Mouse (Mus musculus): Measurements from ENCODE around the gene Ero1lb. TPM values are rescaled to one million over a fixed set of nuclear protein-coding genes. Genes with fewer than 3 reads are reported as not detected.

The Ero1lb gene
- polyA plus RNA-seq, 1 experiment from 2014 or later: 13.7 TPM

DNA sequence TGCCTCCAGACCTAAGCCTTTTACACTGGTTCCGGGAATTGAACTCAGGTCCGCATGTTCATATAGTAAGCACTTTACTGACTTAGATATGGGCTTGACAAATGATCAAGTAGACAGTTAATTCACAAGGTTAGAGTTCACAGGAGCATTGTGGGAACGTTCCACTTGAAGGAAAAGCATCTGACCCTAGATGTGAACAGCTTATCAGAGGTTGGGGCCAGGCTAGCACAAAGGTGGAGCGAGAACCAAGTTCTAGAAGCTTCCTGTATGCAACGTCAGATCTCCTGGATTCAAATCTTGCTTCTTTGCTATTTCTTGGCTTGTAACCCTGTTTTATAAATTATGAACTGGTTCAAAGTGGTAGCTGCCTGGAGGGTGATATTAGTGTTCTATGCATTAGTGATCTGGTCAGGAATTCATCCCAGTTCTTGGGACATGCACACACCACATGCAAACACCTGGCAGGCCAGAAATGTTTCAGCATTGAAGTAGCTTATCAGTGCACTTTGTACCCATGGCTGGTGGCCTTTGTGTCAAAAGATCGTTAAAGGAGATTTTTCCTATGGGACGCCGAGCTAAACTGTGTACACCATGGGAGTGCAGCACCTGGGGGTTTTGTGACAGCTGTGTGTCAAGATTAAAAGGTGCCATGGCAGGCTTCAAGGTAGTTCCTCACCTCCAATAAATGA is 21.6 kb upstream of the Ero1lb start:
- Histone ChIP-seq H3K9ac (replicated peaks) (no peak overlapping the region), H3K36me3 (no peaks in the 10 kb centered on the region), H3K27ac (replicated peaks) (no peak overlapping the region), H3K27me3 (peaks cover 16% of the 10 kb centered on the region), H3K4me3 (no peak overlapping the region), H3K9me3 (no peaks in the 10 kb centered on the region), H3K4me2 (replicated peaks) (no peak overlapping the region), H3K4me1 (peaks cover 14% of the 10 kb centered on the region)
- WGBS: 91% methylated on average over 8 of the region's 8 CpGs
- ATAC-seq (ENCODE audit: low FRiP score, low read depth): no peak

DNA sequence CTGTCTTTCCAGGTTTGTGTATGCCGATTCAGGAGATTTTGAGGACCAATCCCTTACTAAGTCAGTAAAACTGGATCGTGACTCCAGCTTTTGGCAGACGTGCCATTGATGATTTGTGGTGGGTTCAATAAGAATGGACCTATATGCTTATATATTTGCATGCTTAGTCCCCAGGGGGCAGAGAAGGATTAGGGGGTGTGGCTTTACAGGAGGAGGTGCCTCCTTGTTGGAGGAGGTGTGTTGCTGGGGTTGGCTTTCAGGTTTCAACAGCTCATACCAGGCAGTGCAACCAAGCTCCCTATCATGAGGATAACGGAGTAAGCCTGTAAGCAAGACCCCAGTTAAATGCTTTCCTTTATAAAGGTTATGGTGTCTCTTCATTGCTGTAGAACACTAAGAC is 11.5 kb upstream of the Ero1lb start:
- H3K4me3 ChIP-seq: no peak overlapping the region
- no peaks in the 10 kb centered on the region for H3K9me3 ChIP-seq
- WGBS: 65% methylated on average over 4 of the region's 4 CpGs
- H3K27ac ChIP-seq (replicated peaks): no peak overlapping the region
- ATAC-seq (ENCODE audit: low FRiP score, low read depth): no peak
- no peaks in the 10 kb centered on the region for H3K36me3 ChIP-seq
- no peak overlapping the region for H3K9ac ChIP-seq (replicated peaks)
- H3K4me1 ChIP-seq: no peaks in the 10 kb centered on the region
- H3K4me2 ChIP-seq (replicated peaks): no peak overlapping the region
- peaks cover 48% of the 10 kb centered on the region for H3K27me3 ChIP-seq

DNA sequence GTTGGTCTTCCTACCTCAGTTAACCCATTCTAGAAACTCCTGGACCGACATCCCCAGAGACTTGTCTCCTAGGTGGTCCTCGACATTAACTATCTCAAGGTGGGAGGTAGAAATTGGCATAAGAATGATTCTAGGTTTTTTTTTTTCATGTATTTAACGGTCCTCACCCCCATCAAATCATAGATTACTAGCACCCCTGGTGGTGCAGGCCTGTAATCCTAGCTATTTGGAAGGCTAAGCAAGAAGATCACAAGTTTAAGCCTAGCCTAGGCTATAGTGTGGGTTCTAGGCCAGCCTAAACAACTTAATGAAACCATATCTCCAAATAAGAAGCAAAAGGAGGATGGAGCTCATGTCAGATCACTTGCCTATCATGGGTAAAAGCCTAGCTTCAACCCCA is 6.6 kb upstream of the Ero1lb start:
- Histone ChIP-seq H3K4me2 (replicated peaks) (no peak overlapping the region), H3K27ac (replicated peaks) (no peak overlapping the region), H3K4me3 (no peak overlapping the region), H3K36me3 (no peaks in the 10 kb centered on the region), H3K27me3 (peaks cover 50% of the 10 kb centered on the region), H3K4me1 (no peaks in the 10 kb centered on the region), H3K9me3 (no peaks in the 10 kb centered on the region), H3K9ac (replicated peaks) (no peak overlapping the region)
- WGBS: 35% methylated on average over 3 of the region's 3 CpGs
- no peak for ATAC-seq (ENCODE audit: low FRiP score, low read depth)

DNA sequence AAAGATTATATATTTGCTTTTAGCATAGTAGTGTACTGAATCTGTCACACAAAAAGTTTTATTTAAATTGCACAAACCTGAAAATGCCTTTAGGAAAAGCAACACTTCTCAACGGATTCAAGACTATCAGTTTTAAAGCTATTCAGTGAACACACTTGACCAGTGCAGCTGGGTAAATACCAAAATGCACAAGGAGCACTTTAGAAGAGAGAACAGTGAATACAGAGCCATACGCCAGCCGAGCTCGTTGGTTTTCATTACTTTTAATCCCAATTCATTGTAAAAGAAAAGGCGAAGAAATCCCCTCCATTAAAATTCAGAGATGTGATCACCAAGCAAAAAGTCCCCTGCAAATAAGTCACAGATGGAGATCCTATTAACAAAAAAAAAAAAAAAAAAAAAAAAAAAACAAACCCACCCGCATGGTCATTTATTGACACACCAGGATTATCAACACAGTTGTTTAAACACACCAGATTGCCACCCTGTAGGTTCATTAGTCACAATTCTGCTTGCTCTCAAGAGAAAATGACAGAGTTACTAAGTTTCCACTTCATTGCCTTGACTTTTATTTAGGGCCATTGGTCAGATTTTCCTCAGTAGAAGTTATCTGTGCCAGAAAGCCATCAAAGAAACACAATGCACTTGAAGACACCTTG is 6.1 kb upstream of the Ero1lb start:
- ATAC-seq (ENCODE audit: low FRiP score, low read depth): peak; percentile 63
- Histone ChIP-seq H3K4me2 (replicated peaks) (no peak overlapping the region), H3K4me1 (no peaks in the 10 kb centered on the region), H3K9ac (replicated peaks) (no peak overlapping the region), H3K36me3 (no peaks in the 10 kb centered on the region), H3K27me3 (peaks cover 52% of the 10 kb centered on the region), H3K4me3 (no peak overlapping the region), H3K27ac (replicated peaks) (no peak overlapping the region), H3K9me3 (no peaks in the 10 kb centered on the region)
- 13% methylated on average over 6 of the region's 6 CpGs for WGBS

DNA sequence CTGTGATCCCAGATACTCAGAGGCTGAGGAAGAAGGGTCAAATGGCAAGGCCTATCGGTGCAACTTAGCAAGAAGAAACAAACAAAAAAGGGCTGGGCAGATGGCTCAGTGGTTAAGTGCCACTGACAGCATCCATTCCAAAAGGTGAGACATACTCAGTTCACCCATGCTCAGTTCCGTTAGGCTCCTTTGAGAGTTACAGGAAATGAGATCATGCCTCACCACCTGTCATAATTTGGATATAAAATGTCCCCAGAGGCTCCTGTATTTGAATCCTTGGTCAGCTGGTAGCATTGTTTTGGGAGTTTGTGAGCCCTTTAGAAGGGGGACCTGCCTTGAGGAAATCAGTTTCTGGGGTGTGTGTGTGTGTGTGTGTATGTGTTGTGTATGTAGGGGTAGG is 3.9 kb upstream of the Ero1lb start:
- 74% methylated on average over 2 of the region's 2 CpGs for WGBS
- no peak overlapping the region for H3K9ac ChIP-seq (replicated peaks)
- H3K4me2 ChIP-seq (replicated peaks): no peak overlapping the region
- peaks cover 5% of the 10 kb centered on the region; the same call in 1 of the 2 replicates for H3K4me1 ChIP-seq
- H3K36me3 ChIP-seq: no peaks in the 10 kb centered on the region
- no peak for ATAC-seq (ENCODE audit: low FRiP score, low read depth)
- H3K27me3 ChIP-seq: peaks cover 36% of the 10 kb centered on the region
- H3K9me3 ChIP-seq: no peaks in the 10 kb centered on the region
- H3K4me3 ChIP-seq: no peak overlapping the region
- no peak overlapping the region for H3K27ac ChIP-seq (replicated peaks)

DNA sequence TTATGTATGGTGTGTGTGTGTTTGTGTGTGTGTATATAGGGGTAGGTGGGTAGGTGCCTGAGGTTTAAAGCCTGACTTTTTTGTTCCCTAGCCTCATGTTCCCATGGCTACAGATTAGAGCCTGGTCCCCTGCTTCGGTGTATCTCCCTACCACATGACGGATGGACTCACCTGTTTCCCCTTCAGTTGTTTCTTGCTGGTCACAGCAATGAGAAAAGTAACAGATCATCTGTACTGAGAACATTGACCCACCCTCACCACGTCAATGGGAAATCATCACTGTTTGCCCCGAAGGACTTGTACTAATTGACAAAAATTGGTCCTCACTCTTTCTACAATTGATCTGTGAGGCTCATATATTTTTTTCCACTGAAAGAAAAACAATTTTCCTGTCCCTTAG is 3.4 kb upstream of the Ero1lb start:
- Histone ChIP-seq H3K4me2 (replicated peaks) (no peak overlapping the region), H3K27me3 (peaks cover 36% of the 10 kb centered on the region), H3K4me3 (no peak overlapping the region), H3K9ac (replicated peaks) (no peak overlapping the region), H3K27ac (replicated peaks) (no peak overlapping the region), H3K4me1 (peaks cover 6% of the 10 kb centered on the region; the same call in 1 of the 2 replicates), H3K36me3 (no peaks in the 10 kb centered on the region), H3K9me3 (no peaks in the 10 kb centered on the region)
- ATAC-seq (ENCODE audit: low FRiP score, low read depth): no peak
- WGBS: 78% methylated on average over 4 of the region's 4 CpGs

DNA sequence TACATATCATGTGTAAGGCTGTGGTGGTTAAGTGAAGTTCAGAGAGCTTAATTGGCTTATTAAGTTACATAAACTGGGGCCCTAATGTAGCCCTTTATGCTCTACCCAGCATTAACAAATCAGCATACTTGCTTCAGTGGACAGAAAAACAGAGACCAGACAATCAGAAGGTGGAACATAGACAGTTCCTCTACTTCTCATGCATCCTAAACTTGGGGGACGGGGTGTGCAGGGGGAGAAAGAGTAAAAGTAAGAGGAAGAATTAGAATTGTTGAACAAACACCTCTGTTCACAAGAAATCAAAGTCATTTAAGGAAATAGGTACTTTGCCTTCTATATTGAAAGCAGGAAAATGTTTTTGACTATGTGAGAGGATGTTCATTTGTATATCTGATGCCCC is 2.3 kb downstream of the Ero1lb start:
- no peaks in the 10 kb centered on the region for H3K36me3 ChIP-seq
- peaks cover 6% of the 10 kb centered on the region; the same call in 1 of the 2 replicates for H3K4me1 ChIP-seq
- H3K4me2 ChIP-seq (replicated peaks): no peak overlapping the region
- peaks cover 8% of the 10 kb centered on the region; the same call in 1 of the 2 replicates for H3K27me3 ChIP-seq
- no peaks in the 10 kb centered on the region for H3K9me3 ChIP-seq
- 88% methylated on average over 1 of the region's 1 CpGs for WGBS
- H3K9ac ChIP-seq (replicated peaks): no peak overlapping the region
- no peak overlapping the region for H3K4me3 ChIP-seq
- H3K27ac ChIP-seq (replicated peaks): no peak overlapping the region
- no peak for ATAC-seq (ENCODE audit: low FRiP score, low read depth)

DNA sequence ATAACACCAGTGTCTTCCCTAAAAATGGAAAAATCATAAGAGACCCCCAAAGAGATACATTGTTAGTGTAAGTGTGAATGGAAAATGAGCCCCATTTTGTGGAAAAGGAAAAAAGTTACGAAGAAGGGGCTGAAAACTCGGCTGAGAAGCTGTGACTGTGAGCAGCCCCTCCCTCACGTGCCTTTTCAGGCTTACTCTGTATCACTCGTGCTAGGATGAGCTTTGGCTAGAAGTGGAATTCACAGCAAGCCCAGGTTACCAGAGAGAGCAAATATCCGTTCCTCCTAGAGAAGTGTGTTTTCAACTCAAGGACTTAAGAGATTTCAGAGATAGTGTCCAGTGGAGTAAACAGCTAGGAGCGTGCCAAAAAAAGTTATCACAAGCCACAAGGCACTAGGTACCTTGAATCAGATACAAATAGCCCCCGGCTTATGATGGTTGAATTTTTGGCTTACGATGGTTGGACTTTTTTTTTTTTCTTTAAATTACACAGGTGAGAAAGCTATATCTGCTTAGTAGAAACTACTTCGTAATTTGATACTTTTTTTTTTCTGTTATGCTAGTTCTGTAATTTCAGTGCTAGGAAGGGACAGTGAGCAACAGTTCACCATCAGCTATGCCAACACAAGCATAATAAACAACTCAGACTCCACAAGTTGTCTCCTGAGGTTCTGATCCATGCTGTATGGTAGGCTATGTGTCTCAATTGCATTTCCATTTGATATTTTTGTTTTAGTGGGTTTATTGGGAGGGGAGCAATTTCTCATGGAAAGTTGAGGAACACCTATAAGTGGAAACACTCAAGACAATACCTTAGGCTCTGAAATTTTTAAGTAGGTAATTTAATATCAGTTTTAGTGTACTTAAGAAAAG is 3.2 kb downstream of the Ero1lb start:
- Histone ChIP-seq H3K9ac (replicated peaks) (no peak overlapping the region), H3K36me3 (no peaks in the 10 kb centered on the region), H3K4me1 (peaks cover 6% of the 10 kb centered on the region; the same call in 1 of the 2 replicates), H3K27me3 (peaks cover 5% of the 10 kb centered on the region; the same call in 1 of the 2 replicates), H3K4me3 (no peak overlapping the region), H3K27ac (replicated peaks) (no peak overlapping the region), H3K4me2 (replicated peaks) (no peak overlapping the region), H3K9me3 (no peaks in the 10 kb centered on the region)
- no peak for ATAC-seq (ENCODE audit: low FRiP score, low read depth)
- 66% methylated on average over 9 of the region's 9 CpGs for WGBS

DNA sequence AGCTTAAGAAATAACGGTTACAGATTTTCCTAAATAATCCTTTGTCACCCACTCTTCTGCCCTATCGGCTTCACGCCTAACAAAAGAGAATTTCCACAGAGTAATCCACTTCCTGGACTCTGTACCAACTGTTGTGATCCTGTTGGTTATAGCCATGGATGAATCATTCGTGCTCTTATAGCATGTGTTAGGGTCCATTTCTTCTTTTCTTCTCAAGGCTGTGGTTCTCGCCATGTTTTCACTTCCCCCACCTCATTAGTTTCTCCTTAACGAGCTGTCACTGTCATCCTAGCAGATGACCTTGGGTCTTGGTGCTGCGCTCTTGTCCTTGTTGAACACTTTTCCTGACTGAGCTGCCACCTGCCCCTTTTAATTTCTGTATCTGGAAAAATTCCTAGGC is 4.1 kb downstream of the Ero1lb start:
- no peaks in the 10 kb centered on the region for H3K36me3 ChIP-seq
- no peak overlapping the region for H3K4me3 ChIP-seq
- WGBS: 75% methylated on average over 7 of the region's 7 CpGs
- H3K27me3 ChIP-seq: no peaks in the 10 kb centered on the region; the same call in 1 of the 2 replicates
- H3K27ac ChIP-seq (replicated peaks): no peak overlapping the region
- no peak for ATAC-seq (ENCODE audit: low FRiP score, low read depth)
- H3K9ac ChIP-seq (replicated peaks): no peak overlapping the region
- peaks cover 6% of the 10 kb centered on the region; the same call in 1 of the 2 replicates for H3K4me1 ChIP-seq
- H3K4me2 ChIP-seq (replicated peaks): no peak overlapping the region
- H3K9me3 ChIP-seq: no peaks in the 10 kb centered on the region

DNA sequence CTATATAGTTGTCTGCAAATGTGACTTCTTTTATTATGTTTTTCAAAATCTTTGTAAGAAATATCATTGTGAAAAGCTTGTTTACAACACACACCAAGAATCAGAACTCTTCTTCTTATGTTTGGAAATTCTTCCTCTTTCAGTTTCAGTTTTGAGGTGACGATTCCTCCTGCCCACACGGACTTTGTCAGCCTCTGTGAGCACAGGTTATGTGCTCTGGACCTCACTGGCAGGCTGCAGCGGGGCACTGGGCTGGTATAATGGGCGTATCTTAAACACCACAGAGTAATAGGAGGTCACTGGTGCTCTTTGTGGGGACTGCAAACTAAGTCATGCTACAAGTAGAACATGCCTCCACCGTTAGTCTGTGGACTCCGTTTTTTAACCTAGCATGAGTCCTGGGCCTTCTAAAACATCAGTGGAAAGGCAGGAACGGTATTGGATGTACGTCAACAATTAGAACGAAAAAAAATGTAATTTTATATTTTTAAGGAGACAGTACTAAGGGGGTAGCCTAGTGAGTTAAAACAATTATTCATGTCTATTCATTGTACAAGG is 9.4 kb downstream of the Ero1lb start:
- 88% methylated on average over 9 of the region's 9 CpGs for WGBS
- H3K27me3 ChIP-seq: no peaks in the 10 kb centered on the region
- H3K4me1 ChIP-seq: no peaks in the 10 kb centered on the region
- no peaks in the 10 kb centered on the region for H3K9me3 ChIP-seq
- H3K4me3 ChIP-seq: no peak overlapping the region
- H3K9ac ChIP-seq (replicated peaks): no peak overlapping the region
- no peak overlapping the region for H3K4me2 ChIP-seq (replicated peaks)
- ATAC-seq (ENCODE audit: low FRiP score, low read depth): no peak
- H3K36me3 ChIP-seq: no peaks in the 10 kb centered on the region
- H3K27ac ChIP-seq (replicated peaks): no peak overlapping the region

DNA sequence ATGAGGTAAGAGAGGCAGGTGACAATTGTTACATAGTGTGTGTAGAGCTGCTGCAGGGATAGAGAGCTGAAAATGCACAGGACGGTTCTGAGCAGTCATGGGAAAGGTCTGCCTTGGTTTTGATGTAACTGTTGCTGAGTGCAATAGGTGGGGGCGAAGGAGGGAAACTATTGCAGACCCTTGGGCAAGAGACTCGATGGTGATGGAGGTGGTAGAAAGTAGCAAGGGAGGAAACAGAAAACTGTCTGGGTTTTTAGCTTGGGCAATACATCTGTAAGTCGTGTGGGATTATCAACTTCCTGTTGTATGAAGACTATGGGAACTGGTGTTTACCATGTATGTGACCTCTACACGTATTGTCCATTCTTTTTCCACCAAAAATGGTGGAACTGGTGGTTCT is 12.5 kb downstream of the Ero1lb start:
- Histone ChIP-seq H3K36me3 (no peaks in the 10 kb centered on the region), H3K9me3 (no peaks in the 10 kb centered on the region), H3K4me3 (no peak overlapping the region), H3K4me2 (replicated peaks) (no peak overlapping the region), H3K27me3 (no peaks in the 10 kb centered on the region), H3K4me1 (no peaks in the 10 kb centered on the region), H3K9ac (replicated peaks) (no peak overlapping the region), H3K27ac (replicated peaks) (no peak overlapping the region)
- ATAC-seq (ENCODE audit: low FRiP score, low read depth): no peak
- 88% methylated on average over 5 of the region's 5 CpGs for WGBS

DNA sequence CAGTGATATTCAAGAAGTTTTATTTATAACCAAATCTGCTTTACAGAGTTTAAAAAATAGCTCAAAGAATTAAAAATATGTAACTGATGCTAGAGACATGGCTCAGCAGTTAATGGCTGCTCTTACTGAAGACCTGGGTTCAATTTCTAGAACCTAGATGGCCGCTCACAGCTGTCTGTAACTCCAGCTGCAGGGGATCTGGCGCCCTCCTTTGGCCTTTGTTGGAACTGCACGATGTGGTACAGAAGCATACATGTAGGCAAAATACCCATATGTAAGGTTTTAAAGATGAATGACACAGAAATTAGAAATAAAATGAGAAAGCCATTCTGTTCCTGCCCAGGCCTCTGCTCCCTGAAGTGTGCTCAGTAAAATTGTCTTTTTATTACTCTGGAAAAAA is 23.3 kb downstream of the Ero1lb start:
- H3K4me1 ChIP-seq: no peaks in the 10 kb centered on the region
- H3K27me3 ChIP-seq: no peaks in the 10 kb centered on the region
- H3K4me2 ChIP-seq (replicated peaks): no peak overlapping the region
- no peaks in the 10 kb centered on the region for H3K36me3 ChIP-seq
- H3K4me3 ChIP-seq: no peak overlapping the region
- H3K9me3 ChIP-seq: no peaks in the 10 kb centered on the region
- no peak overlapping the region for H3K9ac ChIP-seq (replicated peaks)
- H3K27ac ChIP-seq (replicated peaks): no peak overlapping the region
- ATAC-seq (ENCODE audit: low FRiP score, low read depth): 0 out of 2 replicates have a peak, but pooled peaks have one; percentile 30
- 6% methylated on average over 3 of the region's 3 CpGs for WGBS
